Mouse (Mus musculus) lung, embryonic 16.5 days (tissue): ENCODE measurements around the gene Ptprc. TPM values are rescaled to one million over a fixed set of nuclear protein-coding genes. Genes with fewer than 3 reads are reported as not detected.

ENCODE experiments used
- ATAC-seq: fragments of 200-750 bp; cut with Nextera tagmentation; 2 replicates; pipeline ENCODE4 v1.8.0; 2017; ENCODE audit warnings: low read depth, mild to moderate bottlenecking, moderate library complexity
- H3K27ac ChIP-seq: fragments of 300-500 bp; sonication (generic); 2 replicates; pipeline ENCODE4 v1.5.1; 2014; ENCODE audit warnings: mild to moderate bottlenecking, control low read depth, low read length
- H3K27me3 ChIP-seq: fragments of 300-500 bp; sonication (generic); 2 replicates; pipeline ENCODE4 v1.6.1; 2014; ENCODE audit warnings: low read depth, low read length, mixed read lengths; ENCODE audit not compliant: control insufficient read depth, insufficient read depth
- H3K36me3 ChIP-seq: fragments of 300-500 bp; sonication (generic); 2 replicates; pipeline ENCODE4 v1.6.1; 2014; ENCODE audit warnings: low read length; ENCODE audit not compliant: control insufficient read depth, insufficient read depth
- H3K4me1 ChIP-seq: fragments of 300-500 bp; sonication (generic); replicated peaks from 2 replicates; pipeline ENCODE4 v1.6.1; 2014; ENCODE audit warnings: low read length, mixed read lengths; ENCODE audit not compliant: control insufficient read depth, insufficient read depth
- H3K4me2 ChIP-seq: fragments of 300-500 bp; sonication (generic); 2 replicates; pipeline ENCODE4 v1.6.1; 2014; ENCODE audit warnings: low read depth, low read length, control low read depth
- H3K4me3 ChIP-seq: fragments of 300-500 bp; sonication (generic); 2 replicates; pipeline ENCODE4 v1.5.1; 2014; ENCODE audit warnings: mild to moderate bottlenecking, low read length, control low read depth
- H3K9ac ChIP-seq: fragments of 300-500 bp; sonication (generic); 2 replicates; pipeline ENCODE4 v1.6.1; 2014; ENCODE audit warnings: low read length, control low read depth
- H3K9me3 ChIP-seq: fragments of 300-500 bp; sonication (generic); 2 replicates; pipeline ENCODE4 v1.6.1; 2016; ENCODE audit warnings: low read length; ENCODE audit not compliant: control insufficient read depth
- WGBS: fragments of 180-500 bp; shearing (Covaris S2); extraction: QIAGEN DNeasy Blood & Tissue Kit; methylation state at CpG from one replicate; pipeline ENCODE4 v1.1.7; 2014; 5-methylcytosine and 5-hydroxymethylcytosine counted together
- polyA plus RNA-seq: library from polyadenylated mRNA; unstranded; fragments of >200 nt; fragmentation: Nextera tagmentation; extraction: Ambion mirVana; gene quantifications from 2 replicates; pipeline ENCODE4 v1.2.1, GENCODE M21; 2015

The Ptprc gene
- polyA plus RNA-seq, 1 experiment from 2014 or later = 4.4 TPM

GRCm38 (mm10) chr1:138137024-138137577, 38.4 kb downstream of the Ptprc start:
- WGBS = 87% methylated on average over 6 of the region's 6 CpGs
- no peaks in the 10 kb centered on the region for H3K4me1 ChIP-seq
- no peaks in the 10 kb centered on the region for H3K9me3 ChIP-seq
- no peak overlapping the region for H3K4me2 ChIP-seq
- no peaks in the 10 kb centered on the region for H3K36me3 ChIP-seq
- H3K4me3 ChIP-seq = no peak overlapping the region
- H3K27me3 ChIP-seq = no peaks in the 10 kb centered on the region
- ATAC-seq = no peak
- H3K27ac ChIP-seq = no peak overlapping the region
- H3K9ac ChIP-seq = no peak overlapping the region

- Histone ChIP-seq H3K4me3 (peak overlapping the region; percentile 0; the same call in 1 of the 2 replicates), H3K9me3 (no peaks in the 10 kb centered on the region), H3K4me2 (peak overlapping the region; percentile 2), H3K27ac (no peak overlapping the region), H3K36me3 (no peaks in the 10 kb centered on the region), H3K4me1 (no peaks in the 10 kb centered on the region), H3K27me3 (no peaks in the 10 kb centered on the region), H3K9ac (no peak overlapping the region)
- no peak for ATAC-seq
- 38% methylated on average over 17 of the region's 17 CpGs for WGBS
Measured at GRCm38 (mm10) chr1:138136373-138136779, 39.1 kb downstream of the Ptprc start.

- 63% methylated on average over 9 of the region's 9 CpGs for WGBS
- no peaks in the 10 kb centered on the region for H3K36me3 ChIP-seq
- H3K4me2 ChIP-seq = peak overlapping the region; percentile 2
- H3K27me3 ChIP-seq = no peaks in the 10 kb centered on the region
- H3K4me3 ChIP-seq = peak overlapping the region; percentile 0; the same call in 1 of the 2 replicates
- H3K9ac ChIP-seq = no peak overlapping the region
- H3K27ac ChIP-seq = no peak overlapping the region
- H3K9me3 ChIP-seq = no peaks in the 10 kb centered on the region
- no peak for ATAC-seq
- H3K4me1 ChIP-seq = no peaks in the 10 kb centered on the region
Measured at GRCm38 (mm10) chr1:138135637-138136372, 39.7 kb downstream of the Ptprc start.

- ATAC-seq = no peak
- no peak overlapping the region for H3K27ac ChIP-seq
- no peak overlapping the region for H3K4me2 ChIP-seq
- H3K4me3 ChIP-seq = no peak overlapping the region
- no peak overlapping the region for H3K9ac ChIP-seq
- no peaks in the 10 kb centered on the region for H3K36me3 ChIP-seq
- no peaks in the 10 kb centered on the region for H3K9me3 ChIP-seq
- H3K27me3 ChIP-seq = no peaks in the 10 kb centered on the region
- no peaks in the 10 kb centered on the region for H3K4me1 ChIP-seq
Measured at GRCm38 (mm10) chr1:138135117-138135516, 40.4 kb downstream of the Ptprc start.

- no peaks in the 10 kb centered on the region for H3K4me1 ChIP-seq
- H3K9me3 ChIP-seq = no peaks in the 10 kb centered on the region
- no peak for ATAC-seq
- H3K36me3 ChIP-seq = no peaks in the 10 kb centered on the region
- WGBS = 72% methylated on average over 6 of the region's 6 CpGs
- no peak overlapping the region for H3K4me3 ChIP-seq
- H3K9ac ChIP-seq = no peak overlapping the region
- H3K27ac ChIP-seq = no peak overlapping the region
- no peaks in the 10 kb centered on the region for H3K27me3 ChIP-seq
- no peak overlapping the region for H3K4me2 ChIP-seq
Measured at GRCm38 (mm10) chr1:138134324-138134723, 41.2 kb downstream of the Ptprc start.

GRCm38 (mm10) chr1:138131739-138132138, 43.8 kb downstream of the Ptprc start:
- no peaks in the 10 kb centered on the region for H3K36me3 ChIP-seq
- H3K27ac ChIP-seq = no peak overlapping the region
- WGBS = 87% methylated on average over 2 of the region's 2 CpGs
- no peak overlapping the region for H3K9ac ChIP-seq
- no peaks in the 10 kb centered on the region for H3K9me3 ChIP-seq
- H3K27me3 ChIP-seq = no peaks in the 10 kb centered on the region
- ATAC-seq = no peak
- no peak overlapping the region for H3K4me2 ChIP-seq
- H3K4me3 ChIP-seq = no peak overlapping the region
- H3K4me1 ChIP-seq = no peaks in the 10 kb centered on the region

- H3K9ac ChIP-seq = no peak overlapping the region
- no peaks in the 10 kb centered on the region for H3K27me3 ChIP-seq
- no peak overlapping the region for H3K27ac ChIP-seq
- H3K4me2 ChIP-seq = no peak overlapping the region
- H3K4me1 ChIP-seq = no peaks in the 10 kb centered on the region
- 54% methylated on average over 4 of the region's 4 CpGs for WGBS
- no peak overlapping the region for H3K4me3 ChIP-seq
- no peak for ATAC-seq
- H3K9me3 ChIP-seq = no peaks in the 10 kb centered on the region
- H3K36me3 ChIP-seq = no peaks in the 10 kb centered on the region
Measured at GRCm38 (mm10) chr1:138130145-138130544, 45.4 kb downstream of the Ptprc start.

- Histone ChIP-seq H3K9ac (no peak overlapping the region), H3K4me1 (no peaks in the 10 kb centered on the region), H3K36me3 (no peaks in the 10 kb centered on the region), H3K9me3 (no peaks in the 10 kb centered on the region), H3K27me3 (no peaks in the 10 kb centered on the region), H3K27ac (no peak overlapping the region), H3K4me2 (no peak overlapping the region), H3K4me3 (no peak overlapping the region)
- WGBS = 35% methylated on average over 8 of the region's 8 CpGs
- no peak for ATAC-seq
Measured at GRCm38 (mm10) chr1:138126843-138127242, 48.7 kb downstream of the Ptprc start.

- Histone ChIP-seq H3K4me1 (no peaks in the 10 kb centered on the region), H3K27me3 (no peaks in the 10 kb centered on the region), H3K9ac (no peak overlapping the region), H3K4me2 (no peak overlapping the region), H3K9me3 (no peaks in the 10 kb centered on the region), H3K36me3 (no peaks in the 10 kb centered on the region), H3K4me3 (no peak overlapping the region), H3K27ac (no peak overlapping the region)
- WGBS = 62% methylated on average over 1 of the region's 1 CpGs
- ATAC-seq = no peak
Measured at GRCm38 (mm10) chr1:138125281-138125680, 50.2 kb downstream of the Ptprc start.
